Mouse (Mus musculus) stomach, postnatal 0 days (tissue): ENCODE data around the gene Ncaph2. TPM values are rescaled to one million over a fixed set of nuclear protein-coding genes. Genes with fewer than 3 reads are reported as not detected.

Experiments used
- ATAC-seq: fragments of 200-750 bp; cut with Nextera tagmentation; 2 replicates; pipeline ENCODE4 v1.8.0; 2017; ENCODE audit not compliant: low FRiP score, low TSS enrichment
- DNase-seq: peaks from one replicate; pipeline ENCODE4 v3.0.0-alpha.2; 2016; ENCODE audit warnings: low spot score
- H3K27ac ChIP-seq: fragments of 300-500 bp; sonication (generic); replicated peaks from 2 replicates; pipeline ENCODE4 v1.5.1; 2014; ENCODE audit warnings: mild to moderate bottlenecking, control low read depth
- H3K27me3 ChIP-seq: fragments of 300-500 bp; sonication (generic); 2 replicates; pipeline ENCODE4 v1.6.1; 2014; ENCODE audit warnings: low read length; ENCODE audit not compliant: control insufficient read depth, insufficient read depth
- H3K36me3 ChIP-seq: fragments of 300-500 bp; sonication (generic); 2 replicates; pipeline ENCODE4 v1.6.1; 2014; ENCODE audit warnings: low read length, mixed read lengths; ENCODE audit not compliant: control insufficient read depth, insufficient read depth
- H3K4me1 ChIP-seq: fragments of 300-500 bp; sonication (generic); replicated peaks from 2 replicates; pipeline ENCODE4 v1.6.1; 2014; ENCODE audit warnings: antibody characterized with exemption; ENCODE audit not compliant: control insufficient read depth, insufficient read depth
- H3K4me2 ChIP-seq: fragments of 300-500 bp; sonication (generic); replicated peaks from 2 replicates; pipeline ENCODE4 v1.6.1; 2014; ENCODE audit warnings: low read depth, mild to moderate bottlenecking, control low read depth, moderate library complexity
- H3K4me3 ChIP-seq: fragments of 300-500 bp; sonication (generic); 2 replicates; pipeline ENCODE4 v1.5.1; 2014; ENCODE audit warnings: low read depth, low read length, control low read depth
- H3K9ac ChIP-seq: fragments of 300-500 bp; sonication (generic); 2 replicates; pipeline ENCODE4 v1.6.1; 2014; ENCODE audit warnings: mild to moderate bottlenecking, low read length, control low read depth, mixed read lengths
- H3K9me3 ChIP-seq: fragments of 300-500 bp; sonication (generic); 2 replicates; pipeline ENCODE4 v1.6.1; 2016; ENCODE audit warnings: low read length; ENCODE audit not compliant: control insufficient read depth
- CTCF ChIP-seq: IDR thresholded peaks from 2 replicates; pipeline ENCODE4 v1.5.1; 2016; ENCODE audit warnings: antibody characterized with exemption, low read depth, mild to moderate bottlenecking, moderate library complexity
- EP300 ChIP-seq: optimal IDR thresholded peaks from 2 replicates; pipeline ENCODE3; 2016; ENCODE audit warnings: antibody characterized with exemption
- WGBS: fragments of 180-500 bp; shearing (Covaris S2); extraction: QIAGEN DNeasy Blood & Tissue Kit; methylation state at CpG from one replicate; pipeline ENCODE4 v1.1.7; 2014; 5-methylcytosine and 5-hydroxymethylcytosine counted together
- polyA plus RNA-seq: library from polyadenylated mRNA; unstranded; fragments of >200 nt; fragmentation: Nextera tagmentation; extraction: Ambion mirVana; gene quantifications from 2 replicates; pipeline ENCODE4 v1.2.1, GENCODE M21; 2015

The Ncaph2 gene
- polyA plus RNA-seq, 1 experiment from 2014 or later, result 72.8 TPM

DNA sequence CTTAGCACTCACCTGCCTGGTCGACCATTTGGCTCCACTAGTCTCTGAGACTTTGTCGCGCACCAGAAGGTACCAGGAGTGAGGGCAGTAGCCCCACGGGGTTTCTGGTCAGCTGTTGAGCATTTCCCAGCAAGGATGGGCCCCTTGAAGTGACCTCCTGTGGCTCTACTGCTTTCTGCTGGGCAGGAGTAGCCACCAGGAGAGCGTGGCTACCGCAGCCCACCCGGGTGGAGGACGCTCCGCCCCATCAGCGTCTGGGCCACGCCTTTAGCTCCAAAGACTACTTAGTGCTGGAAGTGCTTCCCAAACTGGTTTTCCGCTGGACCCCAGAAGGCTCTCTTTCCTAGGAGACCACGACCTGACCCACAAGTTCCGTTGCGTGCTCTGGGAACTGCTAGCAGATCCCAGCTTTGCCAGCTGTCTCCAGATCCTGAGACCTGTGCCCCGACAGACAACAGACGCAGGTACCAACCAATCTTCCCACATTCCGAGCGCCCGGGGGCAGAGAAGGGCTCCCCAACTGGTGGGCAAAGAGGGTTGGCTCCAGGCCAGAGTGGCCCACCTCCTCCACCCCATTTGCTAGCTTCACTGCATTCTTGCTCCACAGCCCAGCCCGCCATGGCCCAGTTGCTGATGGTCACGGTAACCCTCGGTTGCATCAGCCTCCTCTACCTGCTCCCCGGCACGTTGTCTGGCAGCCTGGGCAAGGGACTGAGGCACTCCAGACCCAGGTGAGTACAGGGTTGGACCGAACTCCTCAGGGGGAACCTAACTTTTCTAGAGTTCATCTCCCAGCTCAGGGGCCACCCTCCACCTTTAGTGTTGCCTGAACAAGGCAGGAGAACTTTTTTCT is 32.6 kb upstream of the Ncaph2 start, which contains the start of gene Adm2:
TSS of gene Adm2 (plus strand) at position 51 of the 853 bp plus-strand sequence.
- Histone ChIP-seq H3K36me3 (no peaks in the 10 kb centered on the region), H3K4me1 (no peaks in the 10 kb centered on the region), H3K9ac (peak within 1 kb of the TSS; percentile 47), H3K27ac (no peak within 1 kb of the TSS), H3K4me2 (peak within 1 kb of the TSS; percentile 45), H3K27me3 (no peaks in the 10 kb centered on the region), H3K4me3 (peak within 1 kb of the TSS; percentile 19; the same call in 1 of the 2 replicates), H3K9me3 (no peaks in the 10 kb centered on the region)
- 9% methylated on average over 26 of the region's 26 CpGs for WGBS
- ATAC-seq (no peak), DNase-seq (no peak)
- TF ChIP-seq EP300 (no peak), CTCF (no peak)

DNA sequence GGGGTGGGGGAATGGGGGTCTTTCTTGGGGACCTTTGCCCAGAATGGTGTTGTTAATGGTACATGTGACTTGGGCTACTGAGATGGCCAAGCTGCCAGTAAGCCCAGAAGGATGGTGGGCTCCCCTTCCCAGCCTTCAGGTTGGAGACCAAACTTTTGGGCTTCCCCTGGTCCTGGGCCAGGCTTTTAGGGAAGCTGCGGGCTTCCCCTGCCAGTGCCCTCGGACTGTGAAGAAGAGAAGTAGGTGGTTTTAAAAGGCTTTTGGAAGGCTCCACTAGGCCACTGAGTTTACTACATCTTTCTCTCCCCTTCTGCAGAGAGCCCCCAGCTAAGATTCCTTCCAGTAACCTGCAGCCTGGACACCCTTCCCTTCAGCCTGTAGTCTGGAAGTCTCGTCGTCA is 31.9 kb upstream of the Ncaph2 start:
- 94% methylated on average over 4 of the region's 4 CpGs for WGBS
- Histone ChIP-seq H3K4me3 (no peak overlapping the region), H3K9me3 (no peaks in the 10 kb centered on the region)

DNA sequence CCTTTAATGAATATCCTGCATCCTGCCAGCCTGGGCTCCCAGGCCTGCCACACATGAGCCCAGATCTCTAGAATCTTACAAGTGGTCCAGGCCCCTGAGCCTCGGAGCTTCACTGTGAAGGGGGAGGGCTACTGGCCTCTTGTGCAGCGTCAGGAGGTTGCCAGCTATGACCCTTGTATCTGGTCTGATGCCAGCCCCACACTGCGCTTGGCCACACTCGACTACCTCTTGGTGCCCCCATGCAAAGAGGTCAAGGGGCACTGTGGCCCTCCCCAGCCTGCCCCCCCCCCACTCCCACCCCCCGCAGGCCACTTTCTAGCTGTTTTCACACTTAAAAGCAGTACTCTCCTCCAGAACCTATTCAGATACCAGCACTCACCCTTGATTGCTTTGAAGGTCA is 29.1 kb upstream of the Ncaph2 start:
- ATAC-seq (no peak), DNase-seq (no peak)
- Histone ChIP-seq H3K36me3 (no peaks in the 10 kb centered on the region), H3K27me3 (no peaks in the 10 kb centered on the region), H3K27ac (no peak overlapping the region), H3K4me3 (no peak overlapping the region), H3K4me1 (no peaks in the 10 kb centered on the region), H3K4me2 (no peak overlapping the region), H3K9ac (no peak overlapping the region), H3K9me3 (no peaks in the 10 kb centered on the region)
- TF ChIP-seq EP300, result no peak
- no peak for TF ChIP-seq CTCF
- WGBS, result 58% methylated on average over 5 of the region's 5 CpGs

More for the DNA sequence above, 31.9 kb upstream of the Ncaph2 start:
- Histone ChIP-seq H3K9ac (no peak overlapping the region), H3K36me3 (no peaks in the 10 kb centered on the region), H3K4me2 (peak overlapping the region; percentile 45; the same call in 1 of the 2 replicates), H3K4me1 (no peaks in the 10 kb centered on the region), H3K27me3 (no peaks in the 10 kb centered on the region), H3K27ac (no peak overlapping the region)
- DNase-seq (no peak), ATAC-seq (no peak)
- no peak for TF ChIP-seq CTCF
- no peak for TF ChIP-seq EP300

DNA sequence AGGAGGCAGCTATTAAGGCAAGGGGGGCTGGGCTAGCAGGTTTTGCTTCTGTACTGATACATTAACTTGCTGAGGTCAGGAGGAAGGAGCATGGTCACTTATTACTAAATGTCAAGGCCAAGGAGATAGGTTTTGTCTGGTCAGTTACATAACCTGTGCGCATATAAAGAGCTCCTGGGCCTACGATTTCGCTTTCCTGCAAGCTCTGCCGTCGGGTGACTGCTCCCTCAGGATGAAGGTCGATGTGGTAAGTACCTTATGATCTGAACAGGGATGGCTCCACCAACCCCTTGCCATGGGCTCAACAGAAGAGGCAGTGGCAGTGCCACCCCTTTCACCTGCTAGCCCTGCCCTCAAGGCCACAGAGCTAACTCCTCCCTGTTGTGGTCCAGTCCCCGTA is 21.2 kb upstream of the Ncaph2 start, which contains the start of gene Miox:
TSS of gene Miox (plus strand) at position 128 of the 400 bp plus-strand sequence.
- Histone ChIP-seq H3K9me3 (no peaks in the 10 kb centered on the region), H3K27ac (no peak within 1 kb of the TSS), H3K27me3 (no peaks in the 10 kb centered on the region), H3K36me3 (no peaks in the 10 kb centered on the region), H3K4me2 (no peak within 1 kb of the TSS), H3K4me3 (no peak within 1 kb of the TSS), H3K9ac (no peak within 1 kb of the TSS), H3K4me1 (no peaks in the 10 kb centered on the region)
- WGBS, result 82% methylated on average over 7 of the region's 7 CpGs
- ATAC-seq, result no peak
- TF ChIP-seq EP300 (no peak), CTCF (no peak)
- DNase-seq, result no peak

DNA sequence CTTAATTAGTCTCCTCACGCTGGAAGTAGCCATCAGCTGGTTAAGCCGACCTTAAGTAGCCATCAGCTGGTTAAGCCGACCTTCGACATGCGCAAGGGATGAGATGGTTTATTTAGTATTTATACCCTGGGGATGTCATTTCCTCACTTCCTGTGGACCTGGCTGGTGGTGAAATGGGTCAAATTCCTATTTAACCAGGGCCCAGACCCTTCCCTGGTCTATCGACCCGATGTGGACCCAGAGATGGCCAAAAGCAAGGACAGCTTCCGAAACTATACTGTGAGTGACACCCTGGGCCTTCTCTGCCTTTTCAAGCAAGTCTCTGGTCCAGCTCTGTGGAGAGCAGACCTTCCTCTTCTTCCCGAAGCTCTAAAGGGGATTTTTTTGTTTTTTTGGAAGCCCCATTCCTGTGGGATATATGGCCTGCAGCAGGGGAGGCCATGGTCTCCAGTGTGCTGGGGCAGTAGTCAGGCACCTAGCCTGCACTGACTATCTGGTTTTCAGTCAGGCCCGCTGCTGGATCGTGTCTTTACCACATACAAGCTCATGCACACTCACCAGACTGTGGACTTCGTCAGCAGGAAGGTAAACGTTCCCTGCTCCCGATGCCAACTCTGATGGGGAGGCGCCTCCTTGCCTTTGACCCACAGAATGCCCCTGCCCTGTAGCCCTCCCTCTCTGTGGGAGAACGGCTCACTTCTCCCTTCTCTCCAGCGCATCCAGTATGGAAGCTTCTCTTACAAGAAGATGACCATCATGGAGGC is 20.6 kb upstream of the Ncaph2 start:
- no peak overlapping the region for H3K4me2 ChIP-seq
- no peak overlapping the region for H3K4me3 ChIP-seq
- H3K27ac ChIP-seq, result no peak overlapping the region
- H3K4me1 ChIP-seq, result no peaks in the 10 kb centered on the region
- no peak overlapping the region for H3K9ac ChIP-seq
- ATAC-seq, result no peak
- TF ChIP-seq CTCF, result no peak
- no peak for TF ChIP-seq EP300
- no peaks in the 10 kb centered on the region for H3K9me3 ChIP-seq
- 77% methylated on average over 17 of the region's 17 CpGs for WGBS
- H3K36me3 ChIP-seq, result no peaks in the 10 kb centered on the region
- DNase-seq, result no peak
- H3K27me3 ChIP-seq, result no peaks in the 10 kb centered on the region

DNA sequence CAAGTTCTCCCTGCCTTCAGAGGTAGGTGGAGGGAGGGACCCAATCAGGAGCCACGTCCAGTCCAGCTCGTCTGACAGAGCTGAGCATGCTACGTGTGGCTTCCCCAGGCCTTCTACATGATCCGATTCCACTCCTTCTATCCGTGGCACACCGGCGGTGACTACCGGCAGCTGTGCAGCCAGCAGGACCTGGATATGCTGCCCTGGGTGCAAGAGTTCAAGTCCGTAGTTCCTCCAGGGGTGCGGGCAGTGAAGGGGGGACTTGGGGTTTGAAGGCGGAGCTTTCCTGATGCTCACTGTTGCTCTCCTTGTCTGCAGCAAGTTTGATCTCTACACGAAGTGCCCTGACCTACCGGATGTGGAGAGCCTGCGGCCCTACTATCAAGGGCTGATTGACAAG is 19.1 kb upstream of the Ncaph2 start:
- Histone ChIP-seq H3K4me3 (no peak overlapping the region), H3K36me3 (no peaks in the 10 kb centered on the region), H3K27me3 (no peaks in the 10 kb centered on the region), H3K4me1 (no peaks in the 10 kb centered on the region), H3K4me2 (no peak overlapping the region), H3K27ac (no peak overlapping the region), H3K9me3 (no peaks in the 10 kb centered on the region), H3K9ac (no peak overlapping the region)
- 85% methylated on average over 14 of the region's 14 CpGs for WGBS
- DNase-seq, result no peak
- no peak for TF ChIP-seq EP300
- no peak for TF ChIP-seq CTCF
- ATAC-seq, result no peak
